Mouse (Mus musculus): ENCODE measurements at regions not wholly inside any gene's neighbourhood (a gene's known extent, or its start where the extent isn't known, plus 50 kb on each side); places are given as distances from the start of the nearest gene placed in this dataset.

DNA sequence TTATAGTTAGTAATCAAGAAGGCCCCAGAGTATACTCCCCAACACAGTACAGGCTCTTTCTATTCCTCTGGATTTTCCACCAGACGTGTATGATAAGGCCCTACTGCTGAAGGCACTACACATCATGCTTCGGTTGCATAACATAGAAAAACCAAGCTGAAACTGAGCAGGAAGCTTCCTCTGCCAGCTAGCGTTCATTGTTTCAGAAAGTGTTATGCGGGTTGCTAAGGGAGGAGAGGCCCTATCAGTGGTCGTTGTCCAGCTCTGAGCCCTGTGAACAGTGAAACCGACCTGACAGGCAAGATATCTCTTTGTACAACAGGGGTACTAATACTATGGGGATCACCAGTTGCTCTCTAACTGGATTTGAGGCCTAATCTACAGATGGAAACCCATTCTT lies 118.9 kb upstream of the Serpine2 start:
- H3K4me3 ChIP-seq = no peak overlapping the region
- WGBS = 58% methylated on average over 6 of the region's 6 CpGs
- H3K4me1 ChIP-seq = no peaks in the 10 kb centered on the region
- H3K9ac ChIP-seq = no peak overlapping the region
- ATAC-seq (ENCODE audit: borderline replicate concordance, extremely low read depth, low FRiP score, low TSS enrichment) = no peak
- no peaks in the 10 kb centered on the region for H3K36me3 ChIP-seq
- no peaks in the 10 kb centered on the region for H3K27me3 ChIP-seq
- no peaks in the 10 kb centered on the region for H3K9me3 ChIP-seq
- no peak overlapping the region for H3K4me2 ChIP-seq
- no peak overlapping the region for H3K27ac ChIP-seq

- Histone ChIP-seq H3K27ac (no peak overlapping the region), H3K4me3 (no peak overlapping the region), H3K4me1 (no peaks in the 10 kb centered on the region), H3K36me3 (no peaks in the 10 kb centered on the region), H3K27me3 (no peaks in the 10 kb centered on the region), H3K4me2 (no peak overlapping the region), H3K9me3 (no peaks in the 10 kb centered on the region), H3K9ac (no peak overlapping the region)
- 36% methylated on average over 5 of the region's 5 CpGs for WGBS
- ATAC-seq (ENCODE audit: borderline replicate concordance, extremely low read depth, low FRiP score, low TSS enrichment) = no peak
Measured at GRCm38 (mm10) chr1:79978156-79978555, 117.2 kb upstream of the Serpine2 start.

GRCm38 (mm10) chr1:79956121-79956520 lies 95.1 kb upstream of the Serpine2 start:
- peak; percentile 46; the same call in 1 of the 2 replicates for ATAC-seq (ENCODE audit: borderline replicate concordance, extremely low read depth, low FRiP score, low TSS enrichment)
- H3K9me3 ChIP-seq = no peaks in the 10 kb centered on the region
- no peak overlapping the region for H3K4me2 ChIP-seq
- no peaks in the 10 kb centered on the region for H3K36me3 ChIP-seq
- peaks cover 7% of the 10 kb centered on the region; the same call in 1 of the 2 replicates for H3K4me1 ChIP-seq
- WGBS = 7% methylated on average over 1 of the region's 1 CpGs
- no peak overlapping the region for H3K27ac ChIP-seq
- H3K9ac ChIP-seq = no peak overlapping the region
- no peaks in the 10 kb centered on the region for H3K27me3 ChIP-seq
- H3K4me3 ChIP-seq = no peak overlapping the region

- ATAC-seq (ENCODE audit: borderline replicate concordance, extremely low read depth, low FRiP score, low TSS enrichment) = no peak
- H3K4me2 ChIP-seq = no peak overlapping the region
- no peak overlapping the region for H3K27ac ChIP-seq
- H3K9ac ChIP-seq = no peak overlapping the region
- no peak overlapping the region for H3K4me3 ChIP-seq
- WGBS = 50% methylated on average over 4 of the region's 4 CpGs
- H3K9me3 ChIP-seq = no peaks in the 10 kb centered on the region
- H3K27me3 ChIP-seq = no peaks in the 10 kb centered on the region
- H3K36me3 ChIP-seq = no peaks in the 10 kb centered on the region
- H3K4me1 ChIP-seq = no peaks in the 10 kb centered on the region
Measured at GRCm38 (mm10) chr1:79944231-79944630, 83.3 kb upstream of the Serpine2 start.

GRCm38 (mm10) chr1:79932435-79932834 lies 71.5 kb upstream of the Serpine2 start:
- peak; percentile 88 for ATAC-seq (ENCODE audit: borderline replicate concordance, extremely low read depth, low FRiP score, low TSS enrichment)
- peak overlapping the region; percentile 72 for H3K27ac ChIP-seq
- no peak overlapping the region for H3K4me3 ChIP-seq
- peaks cover 5% of the 10 kb centered on the region; the same call in 1 of the 2 replicates for H3K4me1 ChIP-seq
- H3K4me2 ChIP-seq = no peak overlapping the region
- H3K36me3 ChIP-seq = no peaks in the 10 kb centered on the region
- WGBS = 48% methylated on average over 5 of the region's 5 CpGs
- no peaks in the 10 kb centered on the region for H3K9me3 ChIP-seq
- H3K9ac ChIP-seq = no peak overlapping the region
- H3K27me3 ChIP-seq = no peaks in the 10 kb centered on the region

DNA sequence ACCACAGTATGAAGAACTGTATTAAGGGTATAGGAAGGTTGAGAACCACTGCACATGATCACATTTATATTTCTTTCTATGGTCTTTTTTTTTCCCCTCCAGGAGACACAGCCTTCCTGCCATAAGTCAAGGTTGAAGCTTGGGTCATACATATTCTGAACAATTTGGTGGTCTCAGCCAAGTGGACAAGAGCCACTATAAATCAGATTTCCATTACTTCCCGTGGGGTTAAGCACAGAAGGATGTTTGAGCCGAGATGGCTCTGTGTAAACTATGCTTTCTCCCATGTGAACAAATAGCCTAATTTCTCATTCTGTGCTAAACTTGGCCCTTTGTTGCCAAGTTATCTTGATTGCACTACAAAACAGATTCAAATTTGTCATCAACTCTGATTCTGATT lies 66.8 kb upstream of the Serpine2 start:
- WGBS = 40% methylated on average over 2 of the region's 2 CpGs
- no peaks in the 10 kb centered on the region for H3K36me3 ChIP-seq
- no peak for ATAC-seq (ENCODE audit: borderline replicate concordance, extremely low read depth, low FRiP score, low TSS enrichment)
- H3K9me3 ChIP-seq = no peaks in the 10 kb centered on the region
- H3K9ac ChIP-seq = no peak overlapping the region
- H3K4me2 ChIP-seq = no peak overlapping the region
- H3K4me3 ChIP-seq = no peak overlapping the region
- H3K27me3 ChIP-seq = no peaks in the 10 kb centered on the region
- peaks cover 6% of the 10 kb centered on the region for H3K4me1 ChIP-seq
- H3K27ac ChIP-seq = no peak overlapping the region

GRCm38 (mm10) chr1:79925776-79926175 lies 64.8 kb upstream of the Serpine2 start:
- Histone ChIP-seq H3K27me3 (no peaks in the 10 kb centered on the region), H3K4me2 (no peak overlapping the region), H3K36me3 (no peaks in the 10 kb centered on the region), H3K4me3 (no peak overlapping the region), H3K9ac (no peak overlapping the region), H3K9me3 (no peaks in the 10 kb centered on the region), H3K4me1 (peaks cover 13% of the 10 kb centered on the region), H3K27ac (peak overlapping the region; percentile 45)
- WGBS = 36% methylated on average over 1 of the region's 1 CpGs
- ATAC-seq (ENCODE audit: borderline replicate concordance, extremely low read depth, low FRiP score, low TSS enrichment) = peak; percentile 66

- H3K27me3 ChIP-seq = no peaks in the 10 kb centered on the region
- H3K4me2 ChIP-seq = no peak overlapping the region
- H3K4me1 ChIP-seq = peaks cover 13% of the 10 kb centered on the region
- no peak overlapping the region for H3K9ac ChIP-seq
- H3K4me3 ChIP-seq = no peak overlapping the region
- no peaks in the 10 kb centered on the region for H3K9me3 ChIP-seq
- ATAC-seq (ENCODE audit: borderline replicate concordance, extremely low read depth, low FRiP score, low TSS enrichment) = no peak
- 38% methylated on average over 3 of the region's 3 CpGs for WGBS
- peak overlapping the region; percentile 42; the same call in 1 of the 2 replicates for H3K27ac ChIP-seq
- H3K36me3 ChIP-seq = no peaks in the 10 kb centered on the region
Measured at GRCm38 (mm10) chr1:79921890-79922289, 60.9 kb upstream of the Serpine2 start.

GRCm38 (mm10) chr1:79921333-79921732 lies 60.4 kb upstream of the Serpine2 start:
- peaks cover 12% of the 10 kb centered on the region for H3K4me1 ChIP-seq
- H3K27ac ChIP-seq = peak overlapping the region; percentile 42
- H3K9me3 ChIP-seq = no peaks in the 10 kb centered on the region
- H3K4me3 ChIP-seq = no peak overlapping the region
- ATAC-seq (ENCODE audit: borderline replicate concordance, extremely low read depth, low FRiP score, low TSS enrichment) = 0 out of 2 replicates have a peak, but pooled peaks have one; percentile 55
- WGBS = 63% methylated on average over 3 of the region's 3 CpGs
- no peaks in the 10 kb centered on the region for H3K36me3 ChIP-seq
- H3K9ac ChIP-seq = no peak overlapping the region
- no peak overlapping the region for H3K4me2 ChIP-seq
- H3K27me3 ChIP-seq = no peaks in the 10 kb centered on the region

GRCm38 (mm10) chr1:79917426-79918150 lies 56.6 kb upstream of the Serpine2 start:
- no peak for ATAC-seq (ENCODE audit: borderline replicate concordance, extremely low read depth, low FRiP score, low TSS enrichment)
- H3K4me1 ChIP-seq = peaks cover 10% of the 10 kb centered on the region

More at GRCm38 (mm10) chr1:79917426-79918150, 56.6 kb upstream of the Serpine2 start:
- no peaks in the 10 kb centered on the region for H3K36me3 ChIP-seq
- 57% methylated on average over 7 of the region's 7 CpGs for WGBS
- no peaks in the 10 kb centered on the region for H3K9me3 ChIP-seq
- H3K4me2 ChIP-seq = no peak overlapping the region
- no peak overlapping the region for H3K4me3 ChIP-seq
- no peak overlapping the region for H3K27ac ChIP-seq
- no peak overlapping the region for H3K9ac ChIP-seq
- no peaks in the 10 kb centered on the region for H3K27me3 ChIP-seq
